Mouse (Mus musculus) CH12.LX (cell line): Measurements from ENCODE around the gene Tada2a.

Experiments used
- CHD2 ChIP-seq: IDR thresholded peaks from 2 replicates; pipeline ENCODE4 v1.6.1; 2011; ENCODE audit warnings: low read length, improper control_type of control experiment
- CTCF ChIP-seq, 2 experiments: IDR thresholded peaks in 1 of 2; conservative IDR thresholded peaks in 1 of 2; 2 replicates each; pipeline ENCODE4 v1.5.1; 2011 to 2012; ENCODE audit warnings: low read depth in 2 of 2, low read length in 2 of 2, improper control_type of control experiment in 1 of 2, inconsistent platforms in 1 of 2, mild to moderate bottlenecking in 1 of 2, moderate library complexity in 1 of 2
- MXI1 ChIP-seq: IDR thresholded peaks from 2 replicates; pipeline ENCODE4 v1.6.1; 2011; ENCODE audit warnings: mild to moderate bottlenecking, low read depth, low read length, improper control_type of control experiment
- NRF1 ChIP-seq: IDR thresholded peaks from 2 replicates; pipeline ENCODE4 v1.6.1; 2014; ENCODE audit warnings: low read depth, mild to moderate bottlenecking, inconsistent platforms, low read length, improper control_type of control experiment, moderate library complexity
- POLR2A ChIP-seq: IDR thresholded peaks from 2 replicates; pipeline ENCODE4 v1.6.1; 2011; ENCODE audit warnings: low read depth, mild to moderate bottlenecking, improper control_type of control experiment, low read length
- ZMIZ1 ChIP-seq: IDR thresholded peaks from 2 replicates; pipeline ENCODE4 v1.6.1; 2012; ENCODE audit warnings: low read depth, mild to moderate bottlenecking, inconsistent platforms, low read length, improper control_type of control experiment

- no peak for TF ChIP-seq POLR2A
- no peak for TF ChIP-seq CHD2
- TF ChIP-seq MXI1, result no peak
- TF ChIP-seq CTCF (conservative IDR thresholded peaks at IDR 0.05 in 1 of 2, IDR thresholded peaks at IDR 0.05 in 1 of 2; ENCODE audit: low read depth in 2 of 2, low read length in 2 of 2), result no peak
- no peak for TF ChIP-seq NRF1
- no peak for TF ChIP-seq ZMIZ1
These were observed 38.8 kb downstream of the Tada2a start for GRCm38 (mm10) chr11:84090572-84090971.
